Mouse (Mus musculus) cerebellum, postnatal 14 days (tissue): ENCODE results near the gene 4933402D24Rik.
A peak's percentile ranks its signal among the peaks of the same experiment; 100 is the strongest.

Experiments
- DNase-seq, 2 experiments: peaks; one replicate each; pipeline ENCODE4 v3.0.0; 2021; ENCODE audit warnings: mixed read lengths in 2 of 2

4933402D24Rik gene

GRCm38 (mm10) chr1:63769167-63769566 is at the start of gene 4933402D24Rik:
4933402D24Rik (minus strand) TSS chr1:63769267.
- DNase-seq: no peak

- DNase-seq: no peak
Measured at GRCm38 (mm10) chr1:63808584-63808983, 39.5 kb upstream of the 4933402D24Rik start.

- no peak for DNase-seq
Measured at GRCm38 (mm10) chr1:63805095-63805494, 36.0 kb upstream of the 4933402D24Rik start.

GRCm38 (mm10) chr1:63794326-63794725 is 25.3 kb upstream of the 4933402D24Rik start:
- no peak for DNase-seq

- DNase-seq: no peak
Measured at GRCm38 (mm10) chr1:63776902-63777630, 8.0 kb upstream of the 4933402D24Rik start.

GRCm38 (mm10) chr1:63776396-63776795 is 7.3 kb upstream of the 4933402D24Rik start:
- no peak for DNase-seq

GRCm38 (mm10) chr1:63770309-63770708 is 1.2 kb upstream of the 4933402D24Rik start:
- DNase-seq: no peak

- DNase-seq: peak; percentile 33 to 47
Measured at GRCm38 (mm10) chr1:63768112-63768511, 955 bp downstream of the 4933402D24Rik start.

- DNase-seq: no peak
Measured at GRCm38 (mm10) chr1:63764395-63764794, 4.7 kb downstream of the 4933402D24Rik start.

GRCm38 (mm10) chr1:63763881-63764386 is 5.1 kb downstream of the 4933402D24Rik start:
- peak in 1 of 2 experiments; percentile 18 for DNase-seq

GRCm38 (mm10) chr1:63763212-63763694 is 5.8 kb downstream of the 4933402D24Rik start:
- peak; percentile 67 to 75 for DNase-seq

GRCm38 (mm10) chr1:63756005-63756404 is 13.1 kb downstream of the 4933402D24Rik start:
- DNase-seq: no peak

- peak; percentile 90 to 94 for DNase-seq
Measured at GRCm38 (mm10) chr1:63730240-63730771, 38.8 kb downstream of the 4933402D24Rik start, which contains the start of the genes Mdh1b and Fastkd2. Mdh1b (minus strand) TSS chr1:63730318. Fastkd2 (plus strand) TSS chr1:63730614.

GRCm38 (mm10) chr1:63729796-63730195 is 39.3 kb downstream of the 4933402D24Rik start:
- peak in 1 of 2 experiments; percentile 17 for DNase-seq

GRCm38 (mm10) chr1:63720161-63720560 is 48.9 kb downstream of the 4933402D24Rik start:
- DNase-seq: no peak

GRCm38 (mm10) chr1:63708876-63709275 is 60.2 kb downstream of the 4933402D24Rik start:
- DNase-seq: no peak

GRCm38 (mm10) chr1:63705733-63706132 is 63.3 kb downstream of the 4933402D24Rik start:
- no peak for DNase-seq
